Mouse (Mus musculus): ENCODE data around the gene Sap30l.
A peak's percentile ranks its signal among the peaks of the same experiment; 100 is the strongest.

GRCm38 (mm10) chr11:57819999-57820581, 18.7 kb downstream of the Sap30l start:
- TF ChIP-seq POLR2A (IDR thresholded peaks at IDR 0.05; ENCODE audit: low read depth, low read length) (no peak), CTCF (IDR thresholded peaks at IDR 0.05; ENCODE audit: extremely low read depth, insufficient read length, insufficient replicate concordance, low read depth, low read length) (peak; percentile 90)

All from small intestine, adult 2 months (tissue).